8 mouse cellular contexts compared by ENCODE assay signal in the genomic region with DNA sequence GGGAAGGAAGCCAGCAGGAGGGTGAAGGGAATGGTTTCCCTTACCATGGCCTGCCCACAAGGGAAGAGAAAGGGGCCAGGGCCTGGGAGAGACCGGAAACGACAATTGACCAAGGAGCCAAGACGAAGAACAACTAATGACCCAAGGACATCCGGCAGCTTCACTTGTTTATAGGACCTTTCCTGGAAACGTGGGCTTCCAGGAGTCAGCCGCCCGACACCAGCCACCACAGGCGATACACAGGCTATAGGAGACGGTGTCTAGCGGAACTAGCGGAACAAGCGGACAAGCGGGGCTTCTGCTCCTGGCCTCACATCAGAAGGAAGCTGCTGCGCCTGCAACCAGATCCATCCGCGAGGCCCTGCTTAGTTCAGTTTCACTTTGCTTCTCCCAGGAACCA. TPM values are rescaled to one million over a fixed set of nuclear protein-coding genes. Genes with fewer than 3 reads are reported as not detected.
DNase-seq lines count a peak whose midpoint lies in the region; ATAC-seq lines count a peak whose summit lies in the region.

No protein-coding gene starts in this region.

- H3K9me3 ChIP-seq in erythroblast, embryonic 14.5 days (ENCODE audit: control insufficient read depth, low read length) = peaks cover 11% of the 10 kb centered on the region
- H3K9me3 ChIP-seq in embryonic facial prominence, embryonic 11.5 days (replicated peaks; ENCODE audit: control insufficient read depth, low read length) = no peaks in the 10 kb centered on the region; the same call in 1 of the 2 replicates
- H3K9me3 ChIP-seq in hindbrain, embryonic 15.5 days = no peaks in the 10 kb centered on the region
- no peaks in the 10 kb centered on the region for H3K9me3 ChIP-seq in liver, embryonic 11.5 days (ENCODE audit: control insufficient read depth, low read length)

- H3K4me3 ChIP-seq in erythroblast, embryonic 14.5 days (replicated peaks) = peak overlapping the region; percentile 90
- H3K4me3 ChIP-seq in embryonic facial prominence, embryonic 11.5 days (ENCODE audit: low read depth, low read length) = no peak overlapping the region
- H3K4me3 ChIP-seq in hindbrain, embryonic 15.5 days = no peak overlapping the region
- H3K4me3 ChIP-seq in liver, embryonic 11.5 days (ENCODE audit: low read depth, low read length) = peak overlapping the region; percentile 8

- no peak overlapping the region for H3K27ac ChIP-seq in embryonic facial prominence, embryonic 11.5 days (replicated peaks; ENCODE audit: low read depth, low read length)
- 0 out of 2 replicates have a peak overlapping the region, but pooled peaks have one; percentile 19 for H3K27ac ChIP-seq in hindbrain, embryonic 15.5 days (replicated peaks)
- H3K27ac ChIP-seq in liver, embryonic 11.5 days (ENCODE audit: low read depth, low read length) = peak overlapping the region; percentile 53; the same call in 1 of the 2 replicates

- H3K4me2 ChIP-seq in embryonic facial prominence, embryonic 11.5 days (ENCODE audit: low read depth, low read length) = no peak overlapping the region
- H3K4me2 ChIP-seq in hindbrain, embryonic 15.5 days = peak overlapping the region; percentile 75; the same call in 1 of the 2 replicates
- peak overlapping the region; percentile 89 for H3K4me2 ChIP-seq in liver, embryonic 11.5 days

- H3K27me3 ChIP-seq in erythroblast, embryonic 14.5 days (ENCODE audit: control insufficient read depth) = no peaks in the 10 kb centered on the region
- no peaks in the 10 kb centered on the region for H3K27me3 ChIP-seq in embryonic facial prominence, embryonic 11.5 days (ENCODE audit: control insufficient read depth, insufficient read depth, low read length)
- no peaks in the 10 kb centered on the region for H3K27me3 ChIP-seq in hindbrain, embryonic 15.5 days
- H3K27me3 ChIP-seq in liver, embryonic 11.5 days (replicated peaks; ENCODE audit: control insufficient read depth, insufficient read depth, low read length) = no peaks in the 10 kb centered on the region

- 69% methylated on average over 16 of the region's 16 CpGs for WGBS in embryonic facial prominence, embryonic 11.5 days
- WGBS in hindbrain, embryonic 15.5 days = 75% methylated on average over 16 of the region's 16 CpGs
- WGBS in liver, embryonic 11.5 days = 57% methylated on average over 16 of the region's 16 CpGs

- ATAC-seq in erythroblast, adult 5-6 weeks (replicated peaks; ENCODE audit: low FRiP score, poor library complexity, severe bottlenecking) = no peak
- ATAC-seq in embryonic facial prominence, embryonic 11.5 days (replicated peaks; ENCODE audit: insufficient number of reproducible peaks, low FRiP score, low TSS enrichment, low read depth) = no peak
- no peak for ATAC-seq in hindbrain, embryonic 15.5 days (ENCODE audit: low FRiP score, low read depth)
- ATAC-seq in liver, embryonic 11.5 days (replicated peaks; ENCODE audit: low FRiP score) = no peak

- peaks cover 68% of the 10 kb centered on the region for H3K4me1 ChIP-seq in erythroblast, embryonic 14.5 days (ENCODE audit: control insufficient read depth)
- H3K4me1 ChIP-seq in embryonic facial prominence, embryonic 11.5 days (ENCODE audit: control insufficient read depth, insufficient read depth, low read length) = peaks cover 14% of the 10 kb centered on the region; the same call in 1 of the 2 replicates
- H3K4me1 ChIP-seq in hindbrain, embryonic 15.5 days (replicated peaks) = peaks cover 42% of the 10 kb centered on the region
- peaks cover 35% of the 10 kb centered on the region for H3K4me1 ChIP-seq in liver, embryonic 11.5 days (replicated peaks; ENCODE audit: control insufficient read depth, insufficient read depth, low read length)

- H3K9ac ChIP-seq in embryonic facial prominence, embryonic 11.5 days (replicated peaks; ENCODE audit: low read length) = no peak overlapping the region
- no peak overlapping the region for H3K9ac ChIP-seq in hindbrain, embryonic 15.5 days
- peak overlapping the region; percentile 34 for H3K9ac ChIP-seq in liver, embryonic 11.5 days (ENCODE audit: low read depth, low read length)

- DNase-seq in embryonic facial prominence, embryonic 11.5 days (ENCODE audit: low spot score) = peak; percentile 63
- no peak for DNase-seq in liver, embryonic 11.5 days (ENCODE audit: low spot score)
- DNase-seq in retina, postnatal 1 day = peak; percentile 59
- no peak for DNase-seq in right cerebral cortex, postnatal 10 days (ENCODE audit: low spot score in 2 of 2)
- no peak for DNase-seq in right cerebral cortex, adult 2 months (ENCODE audit: low spot score in 2 of 2)

- peaks cover 66% of the 10 kb centered on the region for H3K36me3 ChIP-seq in erythroblast, embryonic 14.5 days (ENCODE audit: control insufficient read depth)
- peaks cover 6% of the 10 kb centered on the region for H3K36me3 ChIP-seq in embryonic facial prominence, embryonic 11.5 days (replicated peaks; ENCODE audit: control insufficient read depth, insufficient read depth, low read depth, low read length)
- H3K36me3 ChIP-seq in hindbrain, embryonic 15.5 days = peaks cover 2% of the 10 kb centered on the region; the same call in 1 of the 2 replicates
- H3K36me3 ChIP-seq in liver, embryonic 11.5 days (ENCODE audit: control insufficient read depth, insufficient read depth, low read length) = peaks cover 8% of the 10 kb centered on the region

RNA-seq across cellular contexts. Expression of a gene that starts 4.6 kb away (rescaled TPM):
- polyA plus RNA-seq in erythroblast, embryonic 14.5 days (2012) = 7.3 and 8.3 TPM in 2 replicates
- 4.4 and 5.0 TPM in 2 replicates for total RNA-seq in erythroblast, adult 5-6 weeks (2015; ENCODE audit: low replicate concordance)
- 6.7 and 9.9 TPM in 2 replicates for total RNA-seq in erythroblast, adult 5-6 weeks (2017; ENCODE audit: low replicate concordance)
- 59.1 and 63.7 TPM in 2 replicates for polyA plus RNA-seq in embryonic facial prominence, embryonic 11.5 days (2014; fragmentation: Nextera tagmentation; extraction: Ambion mirVana)
- polyA plus RNA-seq in hindbrain, embryonic 15.5 days (2015; fragmentation: Nextera tagmentation; extraction: Ambion mirVana) = 67.5 and 71.7 TPM in 2 replicates
- 26.0 and 29.5 TPM in 2 replicates for polyA plus RNA-seq in liver, embryonic 11.5 days (2014; fragmentation: Nextera tagmentation; extraction: Ambion mirVana)

RNA-seq across cellular contexts. Expression of a gene that starts 37.2 kb away (rescaled TPM):
- not detected in 2 replicates for polyA plus RNA-seq in erythroblast, embryonic 14.5 days (2012)
- not detected in 2 replicates for total RNA-seq in erythroblast, adult 5-6 weeks (2015; ENCODE audit: low replicate concordance)
- total RNA-seq in erythroblast, adult 5-6 weeks (2017; ENCODE audit: low replicate concordance) = not detected in 2 replicates
- 0.31 TPM in 1 of 2 replicates, not detected in the other for polyA plus RNA-seq in embryonic facial prominence, embryonic 11.5 days (2014; fragmentation: Nextera tagmentation; extraction: Ambion mirVana)
- polyA plus RNA-seq in hindbrain, embryonic 15.5 days (2015; fragmentation: Nextera tagmentation; extraction: Ambion mirVana) = 0.29 and 0.49 TPM in 2 replicates
- 0.18 and 0.29 TPM in 2 replicates for polyA plus RNA-seq in liver, embryonic 11.5 days (2014; fragmentation: Nextera tagmentation; extraction: Ambion mirVana)

Comparison
In these comparisons a context has a peak if more than half of its experiments do, and no peak if none do; other contexts are left out.
1. H3K4me3 ChIP-seq: peak in erythroblast, embryonic 14.5 days (single experiment) and liver, embryonic 11.5 days (single experiment); none in embryonic facial prominence, embryonic 11.5 days (single experiment) and hindbrain, embryonic 15.5 days (single experiment).
2. DNase-seq: peak in embryonic facial prominence, embryonic 11.5 days (single experiment) and retina, postnatal 1 day (single experiment); none in liver, embryonic 11.5 days (single experiment), right cerebral cortex, postnatal 10 days (0 of 2) and right cerebral cortex, adult 2 months (0 of 2).